Mouse (Mus musculus) C2C12 (cell line): ENCODE results near the gene Arsa.

Experiments used
- CEBPB ChIP-seq: IDR thresholded peaks from one replicate; pipeline ENCODE4 v1.6.1; 2011; ENCODE audit warnings: low read depth, mild to moderate bottlenecking, control low read depth, moderate library complexity
- CTCF ChIP-seq: IDR thresholded peaks from one replicate; pipeline ENCODE4 v1.5.1; 2011; ENCODE audit not compliant: control insufficient read depth, insufficient read depth, insufficient read length
- FOSL1 ChIP-seq: IDR thresholded peaks from one replicate; pipeline ENCODE4 v1.8.0; 2011; ENCODE audit warnings: mild to moderate bottlenecking, low read length; ENCODE audit not compliant: poor library complexity, insufficient read depth, severe bottlenecking
- MAX ChIP-seq: IDR thresholded peaks from one replicate; pipeline ENCODE4 v1.6.1; 2011; ENCODE audit warnings: mild to moderate bottlenecking, control low read depth
- MYOD1 ChIP-seq: IDR thresholded peaks from one replicate; pipeline ENCODE4 v1.6.1; 2011; ENCODE audit warnings: low read depth; ENCODE audit not compliant: control insufficient read depth, insufficient read length
- MYOG ChIP-seq: IDR thresholded peaks from one replicate; pipeline ENCODE4 v1.6.1; 2011; ENCODE audit not compliant: control insufficient read depth, insufficient read length; ENCODE audit errors: extremely low read depth
- USF1 ChIP-seq: IDR thresholded peaks from one replicate; pipeline ENCODE4 v1.6.1; 2011; ENCODE audit warnings: low read depth, mild to moderate bottlenecking, control low read depth, moderate library complexity

GRCm38 (mm10) chr15:89462176-89462575 lies 15.0 kb downstream of the Arsa start:
- TF ChIP-seq CTCF (no peak), MAX (no peak), USF1 (no peak), CEBPB (no peak), MYOD1 (no peak), MYOG (no peak), FOSL1 (no peak)
